Mouse (Mus musculus): ENCODE results near the gene Snrpd3. TPM values are rescaled to one million over a fixed set of nuclear protein-coding genes. Genes with fewer than 3 reads are reported as not detected.
"Not testable (repeated sequence)": the region's sequence is repeated elsewhere in the genome, so short reads cannot be mapped to it uniquely, and the experiment has no call there.

Gene Snrpd3
- polyA plus RNA-seq, 1 experiment = 18.1 TPM

GRCm38 (mm10) chr10:75499791-75500190, 17.6 kb upstream of the Snrpd3 start:
- TF ChIP-seq GATA1 (IDR thresholded peaks at IDR 0.05; ENCODE audit: borderline replicate concordance, low read length) (no peak), FLI1 (IDR thresholded peaks at IDR 0.05; ENCODE audit: low read length) (no peak)
- H3K27me3 ChIP-seq (replicated peaks) = no peaks in the 10 kb centered on the region
- H3K4me1 ChIP-seq = peaks cover 66% of the 10 kb centered on the region
- peaks cover 35% of the 10 kb centered on the region for H3K36me3 ChIP-seq (replicated peaks; ENCODE audit: low read length)
- H3K4me3 ChIP-seq (replicated peaks) = no peak overlapping the region
- no peaks in the 10 kb centered on the region for H3K9me3 ChIP-seq

GRCm38 (mm10) chr10:75500345-75500744, 17.0 kb upstream of the Snrpd3 start:
- TF ChIP-seq FLI1 (IDR thresholded peaks at IDR 0.05; ENCODE audit: low read length) (no peak), GATA1 (IDR thresholded peaks at IDR 0.05; ENCODE audit: borderline replicate concordance, low read length) (no peak; the same call in 2 of the 3 replicates)
- peaks cover 35% of the 10 kb centered on the region for H3K36me3 ChIP-seq (replicated peaks; ENCODE audit: low read length)
- no peaks in the 10 kb centered on the region for H3K27me3 ChIP-seq (replicated peaks)
- no peaks in the 10 kb centered on the region for H3K9me3 ChIP-seq
- peaks cover 66% of the 10 kb centered on the region for H3K4me1 ChIP-seq
- H3K4me3 ChIP-seq (replicated peaks) = no peak overlapping the region

- TF ChIP-seq FLI1 (IDR thresholded peaks at IDR 0.05; ENCODE audit: low read length) = no peak
- no peak for TF ChIP-seq GATA1 (IDR thresholded peaks at IDR 0.05; ENCODE audit: borderline replicate concordance, low read length)
- H3K36me3 ChIP-seq (replicated peaks; ENCODE audit: low read length) = peaks cover 42% of the 10 kb centered on the region
Observed at GRCm38 (mm10) chr10:75501641-75502040, 15.7 kb upstream of the Snrpd3 start.

GRCm38 (mm10) chr10:75503692-75504091, 13.7 kb upstream of the Snrpd3 start:
- no peaks in the 10 kb centered on the region for H3K9me3 ChIP-seq

More at GRCm38 (mm10) chr10:75501641-75502040, 15.7 kb upstream of the Snrpd3 start:
- no peaks in the 10 kb centered on the region for H3K27me3 ChIP-seq (replicated peaks)
- no peak overlapping the region for H3K4me3 ChIP-seq (replicated peaks)
- no peaks in the 10 kb centered on the region for H3K9me3 ChIP-seq
- peaks cover 71% of the 10 kb centered on the region for H3K4me1 ChIP-seq

GRCm38 (mm10) chr10:75504234-75505129, 12.9 kb upstream of the Snrpd3 start:
- H3K9me3 ChIP-seq = no peaks in the 10 kb centered on the region
- H3K27me3 ChIP-seq (replicated peaks) = no peaks in the 10 kb centered on the region
- H3K4me1 ChIP-seq = peaks cover 66% of the 10 kb centered on the region
- H3K36me3 ChIP-seq (replicated peaks; ENCODE audit: low read length) = peaks cover 68% of the 10 kb centered on the region
- TF ChIP-seq GATA1 (IDR thresholded peaks at IDR 0.05; ENCODE audit: borderline replicate concordance, low read length) (no peak), FLI1 (IDR thresholded peaks at IDR 0.05; ENCODE audit: low read length) (no peak)
- H3K4me3 ChIP-seq (replicated peaks) = peak overlapping the region; percentile 69

More at GRCm38 (mm10) chr10:75503692-75504091, 13.7 kb upstream of the Snrpd3 start:
- TF ChIP-seq FLI1 (IDR thresholded peaks at IDR 0.05; ENCODE audit: low read length) = no peak
- TF ChIP-seq GATA1 (IDR thresholded peaks at IDR 0.05; ENCODE audit: borderline replicate concordance, low read length) = no peak
- Histone ChIP-seq H3K4me1 (peaks cover 72% of the 10 kb centered on the region), H3K27me3 (replicated peaks) (no peaks in the 10 kb centered on the region), H3K36me3 (replicated peaks; ENCODE audit: low read length) (peaks cover 60% of the 10 kb centered on the region), H3K4me3 (replicated peaks) (no peak overlapping the region)

- H3K4me1 ChIP-seq = peaks cover 66% of the 10 kb centered on the region
- peaks cover 74% of the 10 kb centered on the region for H3K36me3 ChIP-seq (replicated peaks; ENCODE audit: low read length)
- H3K4me3 ChIP-seq (replicated peaks) = peak overlapping the region; percentile 47
- TF ChIP-seq GATA1 (IDR thresholded peaks at IDR 0.05; ENCODE audit: borderline replicate concordance, low read length) (no peak), FLI1 (IDR thresholded peaks at IDR 0.05; ENCODE audit: low read length) (no peak)
- H3K9me3 ChIP-seq = no peaks in the 10 kb centered on the region
- no peaks in the 10 kb centered on the region for H3K27me3 ChIP-seq (replicated peaks)
Observed at GRCm38 (mm10) chr10:75505130-75505495, 12.2 kb upstream of the Snrpd3 start.

GRCm38 (mm10) chr10:75505928-75506327, 11.4 kb upstream of the Snrpd3 start:
- Histone ChIP-seq H3K36me3 (replicated peaks; ENCODE audit: low read length) (peaks cover 77% of the 10 kb centered on the region), H3K4me1 (peaks cover 61% of the 10 kb centered on the region)
- not testable (repeated sequence) for H3K9me3 ChIP-seq; H3K4me3 ChIP-seq (replicated peaks); H3K27me3 ChIP-seq (replicated peaks)

- Histone ChIP-seq H3K4me1 (peaks cover 78% of the 10 kb centered on the region), H3K27me3 (replicated peaks) (no peaks in the 10 kb centered on the region), H3K36me3 (replicated peaks; ENCODE audit: low read length) (peaks cover 91% of the 10 kb centered on the region), H3K9me3 (no peaks in the 10 kb centered on the region), H3K4me3 (replicated peaks) (no peak overlapping the region)
- TF ChIP-seq FLI1 (IDR thresholded peaks at IDR 0.05; ENCODE audit: low read length) = no peak
- TF ChIP-seq GATA1 (IDR thresholded peaks at IDR 0.05; ENCODE audit: borderline replicate concordance, low read length) = no peak
Observed at GRCm38 (mm10) chr10:75510446-75510845, 6.9 kb upstream of the Snrpd3 start.

GRCm38 (mm10) chr10:75511060-75511459, 6.3 kb upstream of the Snrpd3 start:
- Histone ChIP-seq H3K36me3 (replicated peaks; ENCODE audit: low read length) (peaks cover 95% of the 10 kb centered on the region), H3K4me3 (replicated peaks) (no peak overlapping the region), H3K4me1 (peaks cover 79% of the 10 kb centered on the region), H3K27me3 (replicated peaks) (no peaks in the 10 kb centered on the region), H3K9me3 (no peaks in the 10 kb centered on the region)
- TF ChIP-seq FLI1 (IDR thresholded peaks at IDR 0.05; ENCODE audit: low read length) (no peak), GATA1 (IDR thresholded peaks at IDR 0.05; ENCODE audit: borderline replicate concordance, low read length) (no peak)

- Histone ChIP-seq H3K9me3 (no peaks in the 10 kb centered on the region), H3K4me3 (replicated peaks) (no peak overlapping the region), H3K27me3 (replicated peaks) (no peaks in the 10 kb centered on the region), H3K36me3 (replicated peaks; ENCODE audit: low read length) (peaks cover 87% of the 10 kb centered on the region), H3K4me1 (peaks cover 75% of the 10 kb centered on the region)
- TF ChIP-seq GATA1 (IDR thresholded peaks at IDR 0.05; ENCODE audit: borderline replicate concordance, low read length) (no peak), FLI1 (IDR thresholded peaks at IDR 0.05; ENCODE audit: low read length) (no peak)
Observed at GRCm38 (mm10) chr10:75511897-75512296, 5.5 kb upstream of the Snrpd3 start.
